Mouse (Mus musculus): Measurements from ENCODE around the gene Fbxo10. TPM values are rescaled to one million over a fixed set of nuclear protein-coding genes. Genes with fewer than 3 reads are reported as not detected.

Gene Fbxo10
- 24.5 and 25.8 TPM in 2 replicates for polyA plus RNA-seq (2015; fragmentation: Nextera tagmentation; extraction: Ambion mirVana)

DNA sequence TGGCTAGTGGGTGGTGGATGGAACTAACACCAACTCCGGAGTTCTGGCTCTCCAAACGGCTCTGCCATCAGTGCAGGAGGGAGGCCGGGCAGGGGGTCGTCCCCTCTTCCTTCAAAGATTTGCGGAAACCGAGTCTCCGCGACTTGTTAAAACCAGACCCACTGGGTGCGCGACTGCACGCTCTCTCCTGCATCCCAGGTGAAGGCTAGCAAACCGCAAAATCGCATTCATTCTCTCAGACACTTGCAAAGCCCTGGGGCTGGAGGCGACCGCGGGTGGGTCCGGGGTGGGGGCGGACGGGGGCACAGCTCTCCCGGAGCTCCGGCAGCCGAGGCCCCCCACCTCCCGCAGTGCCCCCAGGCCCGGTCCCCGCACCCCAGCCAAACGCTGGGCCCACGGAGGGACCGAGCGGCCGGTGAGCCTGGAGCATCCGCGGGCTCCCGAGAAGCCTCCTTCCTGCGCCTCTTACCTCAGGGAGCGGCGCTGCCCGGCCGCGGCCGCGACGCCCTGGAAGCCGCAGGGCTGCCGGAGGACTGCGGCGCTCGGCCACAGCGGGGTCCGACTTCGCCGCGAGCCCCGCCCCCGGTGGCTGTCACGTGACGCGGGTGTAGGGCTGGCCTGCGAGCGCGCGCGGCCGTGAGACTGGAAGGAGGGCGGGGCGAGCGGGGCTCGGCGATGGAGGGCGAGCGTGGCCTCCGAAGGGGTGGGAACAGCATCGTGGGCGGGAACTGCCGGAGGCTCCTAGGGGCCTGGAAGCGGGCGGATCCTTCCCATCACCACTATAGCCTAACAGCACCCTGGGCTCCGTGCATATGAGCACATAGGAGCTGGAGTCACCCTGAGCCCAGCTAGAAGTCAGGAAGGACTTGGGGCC is at the start of gene Fbxo10:
Fbxo10 (minus strand) TSS at position 584 of the 874 bp plus-strand sequence.
- Histone ChIP-seq H3K9me3 (no peaks in the 10 kb centered on the region), H3K4me2 (replicated peaks) (peak within 1 kb of the TSS; percentile 68), H3K27me3 (no peaks in the 10 kb centered on the region), H3K36me3 (no peaks in the 10 kb centered on the region), H3K4me3 (peak within 1 kb of the TSS; percentile 97), H3K9ac (replicated peaks) (peak within 1 kb of the TSS; percentile 96), H3K4me1 (peaks cover 18% of the 10 kb centered on the region), H3K27ac (replicated peaks) (peak within 1 kb of the TSS; percentile 92)
- peak; percentile 89 for ATAC-seq (replicated peaks)
- WGBS: under 1% methylated on average over 71 of the region's 77 CpGs

- no peaks in the 10 kb centered on the region for H3K9me3 ChIP-seq
- H3K4me1 ChIP-seq: no peaks in the 10 kb centered on the region
- no peak for ATAC-seq (replicated peaks)
- no peak overlapping the region for H3K9ac ChIP-seq (replicated peaks)
- H3K36me3 ChIP-seq: no peaks in the 10 kb centered on the region
- WGBS: 75% methylated on average over 3 of the region's 4 CpGs
- no peaks in the 10 kb centered on the region for H3K27me3 ChIP-seq
- H3K4me3 ChIP-seq: no peak overlapping the region
- H3K27ac ChIP-seq (replicated peaks): no peak overlapping the region
- no peak overlapping the region for H3K4me2 ChIP-seq (replicated peaks)
Measured at GRCm38 (mm10) chr4:45131021-45131420, 46.6 kb upstream of the Fbxo10 start.

DNA sequence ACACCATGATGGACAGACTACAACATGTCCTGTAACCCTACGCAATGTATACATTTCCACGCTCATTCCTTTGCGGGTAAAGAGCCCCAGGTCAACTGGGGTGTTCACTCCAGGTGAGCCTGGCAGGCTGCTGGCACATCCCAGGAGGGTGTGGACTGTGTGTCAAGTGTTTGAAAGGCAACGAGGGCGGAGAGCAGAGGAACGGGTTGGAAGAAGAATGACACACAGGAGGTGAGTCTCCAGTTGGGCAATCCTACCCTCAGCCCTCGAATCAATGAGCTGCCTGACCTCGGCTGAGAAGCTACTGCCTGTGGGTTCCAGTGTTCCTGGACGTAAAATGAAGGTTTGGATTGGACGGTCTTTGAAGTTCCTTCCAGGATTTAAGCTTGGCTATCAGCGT is 36.9 kb upstream of the Fbxo10 start:
- Histone ChIP-seq H3K36me3 (no peaks in the 10 kb centered on the region), H3K4me3 (no peak overlapping the region), H3K9ac (replicated peaks) (no peak overlapping the region), H3K4me1 (no peaks in the 10 kb centered on the region), H3K9me3 (no peaks in the 10 kb centered on the region), H3K27ac (replicated peaks) (no peak overlapping the region), H3K4me2 (replicated peaks) (no peak overlapping the region), H3K27me3 (no peaks in the 10 kb centered on the region)
- WGBS: 89% methylated on average over 11 of the region's 11 CpGs
- ATAC-seq (replicated peaks): no peak

- no peaks in the 10 kb centered on the region; the same call in 1 of the 2 replicates for H3K27me3 ChIP-seq
- H3K9ac ChIP-seq (replicated peaks): no peak overlapping the region
- 71% methylated on average over 8 of the region's 8 CpGs for WGBS
- 0 out of 2 replicates have a peak, but pooled peaks have one; percentile 5 for ATAC-seq (replicated peaks)
- H3K4me2 ChIP-seq (replicated peaks): peak overlapping the region; percentile 86; the same call in 1 of the 2 replicates
- H3K4me3 ChIP-seq: peak overlapping the region; percentile 93; the same call in 1 of the 2 replicates
- H3K4me1 ChIP-seq: peaks cover 19% of the 10 kb centered on the region
- H3K36me3 ChIP-seq: peaks cover 13% of the 10 kb centered on the region
- no peaks in the 10 kb centered on the region for H3K9me3 ChIP-seq
- no peak overlapping the region for H3K27ac ChIP-seq (replicated peaks)
Measured at GRCm38 (mm10) chr4:45108456-45109110, 24.2 kb upstream of the Fbxo10 start.

DNA sequence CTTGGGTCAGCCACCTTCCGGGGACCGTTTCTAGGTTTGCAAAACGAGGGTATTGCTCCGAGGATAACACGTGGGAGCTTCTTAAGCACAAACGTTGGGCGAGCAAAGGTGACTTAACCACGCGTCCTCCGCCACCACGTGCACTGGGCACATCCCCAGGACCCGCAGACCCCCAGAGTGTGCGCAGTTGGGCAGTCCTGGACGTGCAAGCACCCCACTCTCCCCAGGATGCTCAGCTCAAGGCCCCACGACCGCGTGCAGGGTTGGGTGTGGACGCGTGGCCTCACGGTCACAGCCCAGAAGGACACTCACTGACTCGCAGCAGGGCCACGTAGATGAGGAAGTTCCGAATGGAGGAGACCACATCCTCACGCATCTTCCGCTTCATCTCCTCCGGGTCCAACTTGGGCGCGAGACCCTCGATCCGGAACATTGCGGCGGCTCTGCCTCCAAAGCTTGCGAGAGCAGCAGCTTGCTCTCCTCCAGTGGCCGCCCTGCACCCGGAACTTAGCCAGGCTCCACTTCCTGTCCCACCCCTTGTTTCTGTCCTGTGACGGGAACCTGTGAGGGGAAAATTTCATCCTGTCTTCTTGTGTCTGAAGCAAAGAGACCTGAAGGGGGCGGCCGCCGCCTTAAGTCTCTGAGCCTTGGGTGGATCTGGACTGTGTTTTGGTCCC is 23.3 kb upstream of the Fbxo10 start, which contains the start of gene Tomm5:
Tomm5 (minus strand) TSS at position 514 of the 677 bp plus-strand sequence.
- ATAC-seq (replicated peaks): peak; percentile 98
- Histone ChIP-seq H3K9me3 (no peaks in the 10 kb centered on the region), H3K4me2 (replicated peaks) (peak within 1 kb of the TSS; percentile 86), H3K27me3 (no peaks in the 10 kb centered on the region; the same call in 1 of the 2 replicates), H3K4me1 (peaks cover 19% of the 10 kb centered on the region), H3K9ac (replicated peaks) (peak within 1 kb of the TSS; percentile 94), H3K4me3 (peak within 1 kb of the TSS; percentile 93), H3K27ac (replicated peaks) (0 out of 2 replicates have a peak within 1 kb of the TSS, but pooled peaks have one; percentile 15), H3K36me3 (peaks cover 20% of the 10 kb centered on the region)
- under 1% methylated on average over 39 of the region's 39 CpGs for WGBS

- peak overlapping the region; percentile 86 for H3K4me2 ChIP-seq (replicated peaks)
- no peak overlapping the region for H3K27ac ChIP-seq (replicated peaks)
- H3K4me3 ChIP-seq: peak overlapping the region; percentile 93
- ATAC-seq (replicated peaks): no peak
- 10% methylated on average over 4 of the region's 4 CpGs for WGBS
- no peaks in the 10 kb centered on the region; the same call in 1 of the 2 replicates for H3K27me3 ChIP-seq
- no peaks in the 10 kb centered on the region for H3K9me3 ChIP-seq
- H3K9ac ChIP-seq (replicated peaks): peak overlapping the region; percentile 94
- peaks cover 23% of the 10 kb centered on the region for H3K36me3 ChIP-seq
- H3K4me1 ChIP-seq: peaks cover 19% of the 10 kb centered on the region
Measured at GRCm38 (mm10) chr4:45107066-45107465, 22.7 kb upstream of the Fbxo10 start.

DNA sequence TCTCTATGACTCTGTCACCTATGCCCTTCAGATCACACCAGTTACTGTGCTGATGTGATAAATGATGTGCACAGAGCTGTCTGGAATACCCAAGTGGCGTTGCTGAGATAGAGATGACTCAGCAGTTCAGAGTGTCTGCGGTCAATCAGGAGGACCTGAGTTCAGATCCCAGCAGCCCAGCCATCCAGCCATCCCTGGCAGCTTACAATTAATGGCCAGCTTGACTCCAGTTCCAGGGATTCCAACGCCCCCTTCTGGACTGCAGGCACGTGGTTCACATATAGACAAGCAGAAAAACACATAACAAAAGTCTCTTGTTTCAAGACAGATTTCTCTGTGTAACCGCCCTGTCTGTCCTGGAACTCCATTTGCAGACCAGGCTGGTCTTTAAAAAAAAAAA is 22.0 kb upstream of the Fbxo10 start:
- no peak overlapping the region for H3K4me3 ChIP-seq
- peaks cover 23% of the 10 kb centered on the region for H3K36me3 ChIP-seq
- H3K9me3 ChIP-seq: no peaks in the 10 kb centered on the region
- WGBS: 72% methylated on average over 5 of the region's 5 CpGs
- H3K27ac ChIP-seq (replicated peaks): no peak overlapping the region
- H3K4me2 ChIP-seq (replicated peaks): peak overlapping the region; percentile 86; the same call in 1 of the 2 replicates
- peaks cover 19% of the 10 kb centered on the region for H3K4me1 ChIP-seq
- ATAC-seq (replicated peaks): no peak
- no peaks in the 10 kb centered on the region; the same call in 1 of the 2 replicates for H3K27me3 ChIP-seq
- H3K9ac ChIP-seq (replicated peaks): no peak overlapping the region

DNA sequence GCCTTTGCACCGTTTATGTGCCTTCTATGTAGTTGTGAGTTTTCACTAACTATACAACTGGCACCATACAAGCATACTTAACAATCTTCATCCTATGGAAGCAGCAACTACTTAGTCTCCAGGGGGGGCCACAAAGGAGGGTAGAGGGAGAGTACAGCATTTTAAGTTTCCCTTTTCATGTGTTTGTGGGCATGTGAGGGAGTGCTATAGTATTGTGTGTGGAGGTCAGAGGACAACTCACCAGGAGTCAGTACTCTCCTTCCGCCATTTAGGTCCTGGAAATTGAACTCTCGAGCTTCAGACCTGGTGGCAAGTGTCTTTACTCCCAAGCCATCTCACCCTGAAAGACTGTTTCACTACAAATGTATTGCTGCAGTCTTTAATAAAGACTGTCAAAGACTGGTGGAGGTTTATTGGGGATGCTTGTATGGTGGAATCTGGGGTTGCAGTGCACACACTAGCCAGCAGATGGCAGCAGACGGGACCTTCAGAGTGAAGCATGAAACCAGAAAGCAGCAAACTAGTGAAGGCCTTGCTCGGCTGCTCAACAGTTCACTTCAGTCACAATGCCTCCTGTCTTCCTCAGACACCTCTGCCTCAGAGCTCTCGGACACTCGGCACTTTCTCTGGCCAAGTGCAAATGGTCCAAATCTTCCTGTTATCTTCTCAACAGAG is 12.9 kb upstream of the Fbxo10 start:
- no peaks in the 10 kb centered on the region for H3K27me3 ChIP-seq
- H3K4me3 ChIP-seq: no peak overlapping the region
- no peaks in the 10 kb centered on the region for H3K4me1 ChIP-seq
- no peak overlapping the region for H3K4me2 ChIP-seq (replicated peaks)
- H3K9me3 ChIP-seq: no peaks in the 10 kb centered on the region
- WGBS: 27% methylated on average over 7 of the region's 7 CpGs
- no peak for ATAC-seq (replicated peaks)
- H3K9ac ChIP-seq (replicated peaks): no peak overlapping the region
- no peak overlapping the region for H3K27ac ChIP-seq (replicated peaks)
- H3K36me3 ChIP-seq: peaks cover 4% of the 10 kb centered on the region

DNA sequence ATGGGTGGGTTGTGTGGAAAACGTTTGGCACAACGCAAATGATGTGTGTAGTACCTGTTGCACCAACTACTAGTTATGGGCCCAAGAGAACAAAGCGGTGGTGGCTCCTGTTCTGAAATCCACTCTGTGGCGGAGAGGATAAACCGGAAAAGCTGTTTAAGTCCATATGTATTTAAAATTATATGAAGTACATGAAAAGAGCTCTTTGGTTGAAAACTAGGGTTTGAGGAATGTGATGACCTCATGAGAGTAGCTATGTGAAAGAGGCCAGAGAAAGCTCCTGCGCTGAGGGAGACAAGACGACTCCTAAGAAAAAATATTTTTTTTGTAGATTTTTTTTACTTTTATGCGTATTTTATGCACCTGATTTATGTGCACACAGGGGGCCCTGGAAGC is 489 bp upstream of the Fbxo10 start:
- Histone ChIP-seq H3K36me3 (no peaks in the 10 kb centered on the region), H3K4me3 (peak overlapping the region; percentile 97), H3K27ac (replicated peaks) (peak overlapping the region; percentile 92), H3K4me2 (replicated peaks) (peak overlapping the region; percentile 68), H3K4me1 (peaks cover 18% of the 10 kb centered on the region), H3K9ac (replicated peaks) (peak overlapping the region; percentile 96), H3K27me3 (no peaks in the 10 kb centered on the region), H3K9me3 (no peaks in the 10 kb centered on the region)
- 44% methylated on average over 8 of the region's 8 CpGs for WGBS
- no peak for ATAC-seq (replicated peaks)

DNA sequence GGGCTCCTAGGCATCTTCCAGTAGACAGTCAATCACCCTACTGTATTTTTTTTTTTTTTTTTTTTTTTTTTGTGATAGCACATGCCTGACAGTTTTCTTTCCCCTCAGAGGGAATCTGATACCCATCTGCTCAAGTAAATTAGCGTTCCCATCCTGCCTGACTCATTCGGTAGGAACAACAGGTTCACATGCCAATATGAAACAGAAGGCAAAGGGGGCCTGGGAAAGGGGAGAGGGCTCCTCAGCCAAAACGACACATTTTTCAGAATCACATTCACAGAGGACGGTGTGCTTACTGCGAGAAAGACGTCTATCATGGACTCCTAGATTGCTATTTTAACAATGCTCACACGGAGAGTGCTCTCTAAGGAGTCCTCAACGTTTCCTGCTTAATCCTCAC is 917 bp downstream of the Fbxo10 start:
- peak overlapping the region; percentile 96 for H3K9ac ChIP-seq (replicated peaks)
- peaks cover 18% of the 10 kb centered on the region for H3K4me1 ChIP-seq
- H3K9me3 ChIP-seq: no peaks in the 10 kb centered on the region
- WGBS: under 1% methylated on average over 8 of the region's 8 CpGs
- no peaks in the 10 kb centered on the region for H3K27me3 ChIP-seq
- peak overlapping the region; percentile 68 for H3K4me2 ChIP-seq (replicated peaks)
- peak overlapping the region; percentile 92 for H3K27ac ChIP-seq (replicated peaks)
- peak; percentile 44 for ATAC-seq (replicated peaks)
- no peaks in the 10 kb centered on the region; the same call in 1 of the 2 replicates for H3K36me3 ChIP-seq
- H3K4me3 ChIP-seq: peak overlapping the region; percentile 97

GRCm38 (mm10) chr4:45082951-45083350 is 1.5 kb downstream of the Fbxo10 start:
- WGBS: 61% methylated on average over 9 of the region's 9 CpGs
- no peaks in the 10 kb centered on the region; the same call in 1 of the 2 replicates for H3K36me3 ChIP-seq
- no peaks in the 10 kb centered on the region for H3K9me3 ChIP-seq
- H3K4me1 ChIP-seq: peaks cover 18% of the 10 kb centered on the region
- peak overlapping the region; percentile 96 for H3K9ac ChIP-seq (replicated peaks)
- peak overlapping the region; percentile 92 for H3K27ac ChIP-seq (replicated peaks)
- H3K4me2 ChIP-seq (replicated peaks): peak overlapping the region; percentile 68
- peak overlapping the region; percentile 97 for H3K4me3 ChIP-seq
- ATAC-seq (replicated peaks): no peak
- H3K27me3 ChIP-seq: no peaks in the 10 kb centered on the region

All from forebrain, embryonic 15.5 days (tissue).